Mouse (Mus musculus) stomach, embryonic 16.5 days (tissue): Measurements from ENCODE around the gene Prnp. TPM values are rescaled to one million over a fixed set of nuclear protein-coding genes. Genes with fewer than 3 reads are reported as not detected.

Experiments
- polyA plus RNA-seq: library from polyadenylated mRNA; unstranded; fragments of >200 nt; fragmentation: Nextera tagmentation; extraction: Ambion mirVana; gene quantifications from 2 replicates; pipeline ENCODE4 v1.2.1, GENCODE M21; 2015

Prnp gene
- polyA plus RNA-seq, 1 experiment from 2014 or later = 73.5 TPM

Other genes starting within 250 kb of the Prnp start
- not detected in 2 replicates for gene Erv3, start 50.2 kb upstream of the Prnp start, polyA plus RNA-seq
- 0.37 TPM in 1 of 2 replicates, not detected in the other for gene Prn, start within 50 bp of the Prnp start, polyA plus RNA-seq
- gene Prnd, start 40.9 kb downstream of the Prnp start, polyA plus RNA-seq = 39.3 and 44.0 TPM in 2 replicates
- 13.4 and 16.4 TPM in 2 replicates for gene Rassf2, start 120.3 kb downstream of the Prnp start, polyA plus RNA-seq
- 11.5 and 12.1 TPM in 2 replicates for gene Slc23a2, start 235.2 kb downstream of the Prnp start, polyA plus RNA-seq